22 mouse cellular contexts compared by ENCODE assay signal in the genomic region with DNA sequence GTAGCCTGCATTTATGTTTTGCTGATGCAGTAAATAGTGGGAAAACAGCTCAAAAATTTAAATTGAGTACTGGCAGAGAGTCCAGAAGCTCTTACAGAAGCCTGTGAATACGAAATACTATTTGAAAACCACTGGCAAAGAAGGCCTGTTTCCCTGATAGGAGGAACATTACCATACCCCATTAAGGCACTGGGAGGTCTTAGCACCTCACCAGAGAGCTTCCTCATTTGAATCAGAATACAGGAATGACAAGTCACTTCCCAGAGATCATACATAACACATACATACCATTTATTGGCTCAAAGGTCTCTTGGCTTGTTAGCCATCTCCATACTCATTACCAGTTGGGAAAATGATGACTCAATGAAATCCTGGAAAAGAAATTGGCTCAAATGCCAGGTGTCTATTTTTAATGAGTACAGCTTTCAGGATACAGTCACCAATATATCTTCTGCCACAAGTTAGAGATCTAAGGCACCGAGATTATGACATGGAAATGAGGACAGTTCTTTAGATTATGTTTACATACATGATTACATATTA.
DNase-seq lines count a peak whose midpoint lies in the region; ATAC-seq lines count a peak whose summit lies in the region.
"Had no signal": no experiment of that assay in that cellular context is flagged by ENCODE, and none has a peak within 500 bp of the region (broad histone marks: within the 10 kb centered on the region; RNA-seq: fewer than 3 reads in every experiment).

No protein-coding gene starts in this region.

- DNase-seq in heart, adult 11 months = peak; percentile 39
- DNase-seq in heart, adult 8-10 months (ENCODE audit: low spot score) = no peak
- peak; percentile 33 for DNase-seq in MEL-GATA-1-ER (ENCODE audit: extremely low read depth, low read depth)
- no peak for DNase-seq in right cerebral cortex, postnatal 14 days
- no peak for DNase-seq in adrenal gland, adult 18-20 months (ENCODE audit: low spot score in 2 of 2)
- DNase-seq: adrenal gland, postnatal 14 days; cerebellum, adult 18-20 months; cerebellum, postnatal 10 days; forebrain, postnatal 0 days; gastrocnemius, postnatal 36 days; heart, postnatal 14 days; kidney, adult 11 months; kidney, postnatal 25 days; liver; lung, adult 2 months; lung, postnatal 10 days; thymus, adult 2 months; thymus, postnatal 36 days had no signal

- peak; percentile 47; the same call in 1 of the 2 replicates for ATAC-seq in common myeloid progenitor, adult 5-6 weeks (replicated peaks; ENCODE audit: low read depth, poor library complexity, severe bottlenecking)
- ATAC-seq in monocyte, adult 5-6 weeks (replicated peaks; ENCODE audit: insufficient number of reproducible peaks, low FRiP score, low TSS enrichment, poor library complexity, severe bottlenecking) = no peak
- ATAC-seq: forebrain, postnatal 0 days; hindbrain, postnatal 0 days; midbrain, embryonic 16.5 days had no signal

Comparison
In these comparisons a context has a peak if more than half of its experiments do, and no peak if none do; other contexts are left out.
1. DNase-seq: peak in heart, adult 11 months (single experiment) and MEL-GATA-1-ER (single experiment); none in heart, adult 8-10 months (single experiment), right cerebral cortex, postnatal 14 days (single experiment) and adrenal gland, adult 18-20 months (0 of 2).